Mouse (Mus musculus): Measurements from ENCODE around the gene Mt3. TPM values are rescaled to one million over a fixed set of nuclear protein-coding genes. Genes with fewer than 3 reads are reported as not detected.
A peak's percentile ranks its signal among the peaks of the same experiment; 100 is the strongest.

The Mt3 gene
- total RNA-seq, 2 experiments from 2014 or later, result 1.6 to 2.7 TPM

DNA sequence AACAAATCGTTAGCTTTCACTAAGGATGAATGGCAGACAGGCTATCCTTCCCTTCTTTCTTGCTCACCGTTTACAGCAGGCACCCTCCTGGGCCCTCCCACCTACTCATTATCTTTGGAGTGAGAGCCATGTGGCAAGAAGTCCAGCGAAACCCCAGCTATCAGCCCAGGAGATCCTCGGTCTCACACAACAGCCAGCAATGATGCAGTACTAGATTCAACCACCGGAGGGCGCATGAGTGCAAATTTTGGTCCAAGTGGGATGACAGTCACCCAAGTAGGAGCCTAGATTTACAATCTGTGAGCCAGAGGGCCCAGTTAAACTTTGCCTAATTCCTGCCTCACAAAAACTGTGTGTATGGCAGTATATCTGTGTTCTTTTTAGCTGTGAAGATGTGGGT is 14.8 kb downstream of the Mt3 start:
- DNase-seq, result peak; percentile 91
- peak; percentile 98 for TF ChIP-seq CTCF (IDR thresholded peaks at IDR 0.05)
- Histone ChIP-seq H3K4me3 (peak overlapping the region; percentile 48), H3K27ac (no peak overlapping the region)
- intact Hi-C loops (cut with DNase I), result loop anchor here (1.0 to 2.0 kb wide), 2 partner anchors 20 to 32 kb away; no protein-coding TSS in a partner anchor

DNA sequence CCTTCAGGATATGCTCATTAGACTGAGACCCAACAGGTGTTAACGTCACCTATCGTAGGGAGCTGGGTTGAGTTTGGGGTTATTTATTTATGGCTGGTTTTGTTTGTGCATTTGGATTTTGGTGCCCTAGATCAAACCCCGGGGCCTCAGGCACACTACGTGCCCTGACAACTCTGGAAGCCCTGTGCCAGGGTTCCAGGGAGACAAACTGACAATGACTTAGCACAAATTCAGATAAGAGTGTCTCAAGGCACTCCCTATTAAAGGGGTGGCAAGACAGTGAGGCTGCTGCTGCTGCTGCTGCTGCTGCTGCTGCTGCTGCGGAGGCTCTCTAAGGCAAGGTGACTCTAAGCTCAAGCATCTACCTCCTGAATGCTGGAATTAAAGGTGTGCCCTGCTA is 17.1 kb downstream of the Mt3 start:
- TF ChIP-seq CTCF (IDR thresholded peaks at IDR 0.05), result no peak
- Histone ChIP-seq H3K4me3 (no peak overlapping the region), H3K27ac (no peak overlapping the region)
- intact Hi-C loops (cut with DNase I), result no loop called here
- DNase-seq, result no peak

DNA sequence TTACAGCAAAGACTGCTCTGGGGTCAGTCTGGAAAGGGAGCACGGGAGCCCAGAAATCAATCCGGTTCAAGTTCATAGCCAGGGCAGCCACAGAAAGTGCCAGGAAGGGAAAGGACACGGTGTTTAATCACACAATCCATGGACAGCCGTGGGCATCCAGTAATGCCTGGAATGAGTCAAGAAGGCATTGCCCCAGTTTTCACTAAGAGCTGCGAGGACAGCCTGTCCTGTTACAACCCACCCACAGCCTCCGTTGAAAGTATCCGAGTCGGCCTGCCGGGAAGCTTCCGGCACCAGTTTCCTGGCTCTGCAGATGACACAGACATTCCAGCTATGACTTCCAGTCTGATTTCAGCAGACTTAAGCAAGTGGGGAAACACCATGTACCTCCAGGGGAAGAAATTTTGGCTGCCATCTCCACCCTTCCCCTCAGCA is 18.9 kb downstream of the Mt3 start:
- no peak for TF ChIP-seq CTCF (IDR thresholded peaks at IDR 0.05)
- intact Hi-C loops (cut with DNase I), result no loop called here

DNA sequence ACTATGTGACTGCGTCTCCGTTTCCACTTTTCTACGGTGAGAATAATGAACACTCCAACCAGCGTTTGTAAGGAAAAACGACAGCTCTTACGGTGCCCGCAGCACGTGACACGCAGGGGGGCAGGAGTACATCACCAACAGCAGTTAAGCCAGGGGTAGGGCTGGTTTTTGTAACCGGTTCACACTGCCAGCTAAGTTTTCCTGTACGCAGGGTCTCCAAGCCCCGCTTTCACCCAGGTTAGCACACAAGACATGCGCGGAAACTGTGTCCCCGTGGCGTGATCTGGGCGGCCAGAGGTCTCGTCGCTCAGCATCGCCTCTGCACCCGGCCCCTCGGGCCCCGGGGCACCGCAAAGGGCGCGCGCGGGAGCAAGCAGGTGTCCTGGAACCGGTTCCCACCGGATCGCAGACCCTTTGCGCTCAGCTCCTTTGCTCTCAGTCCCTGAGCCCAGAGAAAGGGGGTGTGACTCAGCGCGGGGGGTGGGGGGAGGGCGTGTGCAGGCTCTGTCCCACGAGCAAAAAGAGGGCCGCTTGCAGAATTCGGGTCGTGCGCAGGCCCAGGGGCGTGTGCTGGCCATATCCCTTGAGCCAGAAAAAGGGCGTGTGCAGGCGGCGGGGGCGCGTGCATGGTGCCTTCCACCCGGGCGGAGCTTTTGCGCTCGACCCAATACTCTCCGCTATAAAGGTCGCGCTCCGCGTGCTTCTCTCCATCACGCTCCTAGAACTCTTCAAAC is 19.8 kb downstream of the Mt3 start, which contains the start of gene Mt2:
Gene Mt2, plus strand, starts transcription at position 590 of the 734 bp plus-strand sequence.
- peak within 1 kb of the TSS; percentile 83 for H3K27ac ChIP-seq
- peak within 1 kb of the TSS; percentile 81 for H3K4me3 ChIP-seq
- DNase-seq, result peak; percentile 87
- intact Hi-C loops (cut with DNase I), result no loop called here
- no peak for TF ChIP-seq CTCF (IDR thresholded peaks at IDR 0.05)

More for the DNA sequence above, 18.9 kb downstream of the Mt3 start:
- Histone ChIP-seq H3K4me3 (peak overlapping the region; percentile 81), H3K27ac (peak overlapping the region; percentile 83)
- DNase-seq, result peak; percentile 84

DNA sequence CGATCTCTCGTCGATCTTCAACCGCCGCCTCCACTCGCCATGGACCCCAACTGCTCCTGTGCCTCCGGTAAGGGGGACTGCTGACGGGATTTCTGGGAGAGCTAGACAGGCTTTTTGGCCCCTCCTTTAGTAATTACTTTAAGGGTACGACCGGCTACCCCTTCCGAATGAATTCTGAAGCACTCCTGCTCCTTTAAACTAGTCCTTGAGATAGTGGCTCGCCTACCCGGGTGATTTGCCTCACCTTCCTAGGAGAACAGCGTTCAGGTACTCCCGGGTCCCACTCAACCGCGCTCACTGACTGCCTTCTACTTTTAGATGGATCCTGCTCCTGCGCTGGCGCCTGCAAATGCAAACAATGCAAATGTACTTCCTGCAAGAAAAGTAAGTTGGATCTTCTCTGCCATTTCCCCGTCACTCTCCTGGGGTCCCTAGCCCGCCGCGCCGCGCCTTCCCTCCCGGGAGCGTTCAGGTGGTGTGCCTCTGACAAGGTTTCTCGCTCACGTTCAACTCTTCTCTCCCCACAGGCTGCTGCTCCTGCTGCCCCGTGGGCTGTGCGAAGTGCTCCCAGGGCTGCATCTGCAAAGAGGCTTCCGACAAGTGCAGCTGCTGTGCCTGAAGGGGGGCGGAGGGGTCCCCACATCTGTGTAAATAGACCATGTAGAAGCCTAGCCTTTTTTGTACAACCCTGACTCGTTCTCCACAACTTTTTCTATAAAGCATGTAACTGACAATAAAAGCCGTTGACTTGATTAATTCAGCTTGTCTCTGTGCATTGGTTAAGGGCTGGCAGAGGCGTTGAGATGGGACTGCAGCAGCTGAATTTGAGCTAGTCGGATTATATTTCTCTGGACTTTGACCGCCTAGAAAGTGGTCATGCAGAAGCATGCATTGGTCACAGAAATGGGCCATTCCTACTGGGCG is 20.7 kb downstream of the Mt3 start:
- no peak for TF ChIP-seq CTCF (IDR thresholded peaks at IDR 0.05)
- intact Hi-C loops (cut with DNase I), result no loop called here

DNA sequence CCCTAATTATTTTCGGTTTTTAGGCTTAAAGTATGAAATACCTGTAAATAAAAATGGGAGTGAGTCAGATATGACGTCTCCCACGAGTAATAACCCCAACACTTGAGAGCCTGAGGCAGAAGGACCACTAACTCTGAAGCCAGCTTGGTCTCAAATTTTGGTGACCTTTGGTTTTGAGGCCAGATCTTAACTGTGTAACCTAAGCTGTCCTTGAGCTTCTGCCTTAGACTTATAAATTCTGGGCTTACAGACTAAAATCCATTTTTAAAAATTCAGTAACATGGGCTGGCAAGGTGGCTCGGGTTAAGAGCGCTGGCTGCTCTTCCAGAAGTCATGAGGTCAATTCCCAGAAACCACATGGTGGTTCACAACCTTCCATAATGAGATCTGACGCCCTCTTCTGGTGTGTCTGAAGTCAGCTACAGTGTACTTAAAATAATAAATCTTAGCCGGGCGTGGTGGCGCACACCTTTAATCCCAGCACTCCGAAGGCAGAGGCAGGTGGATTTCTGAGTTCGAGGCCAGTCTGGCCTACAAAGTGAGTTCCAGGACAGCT is 21.5 kb downstream of the Mt3 start:
- peak overlapping the region; percentile 35; the same call in 1 of the 2 replicates for H3K27ac ChIP-seq
- intact Hi-C loops (cut with DNase I), result no loop called here
- peak overlapping the region; percentile 15; the same call in 1 of the 2 replicates for H3K4me3 ChIP-seq
- DNase-seq, result no peak
- TF ChIP-seq CTCF (IDR thresholded peaks at IDR 0.05), result peak; percentile 11; the same call in 1 of the 2 replicates

More for the DNA sequence above, 20.7 kb downstream of the Mt3 start:
- DNase-seq, result peak; percentile 39
- Histone ChIP-seq H3K4me3 (peak overlapping the region; percentile 81), H3K27ac (peak overlapping the region; percentile 83)

DNA sequence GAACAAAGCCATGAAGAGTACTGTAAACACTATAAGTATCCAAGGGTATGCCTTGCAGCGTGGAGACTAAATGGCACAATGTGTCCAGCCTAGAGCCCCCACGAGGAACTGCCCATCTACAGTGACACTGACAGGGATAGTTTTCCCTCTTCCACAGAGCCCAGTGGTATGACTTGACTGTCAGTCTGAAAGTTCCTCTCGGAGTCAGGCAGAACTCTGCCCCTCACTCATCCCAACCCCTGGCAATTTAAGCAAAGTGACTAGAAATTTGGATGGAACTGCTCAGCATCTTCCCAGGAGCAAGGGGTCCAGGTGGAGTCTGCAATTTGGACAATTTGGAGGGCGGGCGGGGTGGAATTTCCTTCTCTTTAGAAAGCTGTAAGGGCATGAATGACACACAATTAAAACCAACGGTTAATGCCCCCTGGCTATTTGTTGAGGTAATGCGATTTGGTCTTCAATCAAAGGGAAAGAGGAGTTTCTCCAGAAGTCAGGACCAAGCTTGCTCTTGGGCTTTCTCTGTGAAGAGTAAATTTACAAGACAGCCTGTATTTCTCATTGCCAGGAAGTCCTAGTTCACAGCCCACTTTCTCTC is 22.3 kb downstream of the Mt3 start:
- Histone ChIP-seq H3K27ac (no peak overlapping the region), H3K4me3 (no peak overlapping the region)
- TF ChIP-seq CTCF (IDR thresholded peaks at IDR 0.05), result peak; percentile 27; the same call in 1 of the 2 replicates
- no peak for DNase-seq
- intact Hi-C loops (cut with DNase I), result no loop called here

DNA sequence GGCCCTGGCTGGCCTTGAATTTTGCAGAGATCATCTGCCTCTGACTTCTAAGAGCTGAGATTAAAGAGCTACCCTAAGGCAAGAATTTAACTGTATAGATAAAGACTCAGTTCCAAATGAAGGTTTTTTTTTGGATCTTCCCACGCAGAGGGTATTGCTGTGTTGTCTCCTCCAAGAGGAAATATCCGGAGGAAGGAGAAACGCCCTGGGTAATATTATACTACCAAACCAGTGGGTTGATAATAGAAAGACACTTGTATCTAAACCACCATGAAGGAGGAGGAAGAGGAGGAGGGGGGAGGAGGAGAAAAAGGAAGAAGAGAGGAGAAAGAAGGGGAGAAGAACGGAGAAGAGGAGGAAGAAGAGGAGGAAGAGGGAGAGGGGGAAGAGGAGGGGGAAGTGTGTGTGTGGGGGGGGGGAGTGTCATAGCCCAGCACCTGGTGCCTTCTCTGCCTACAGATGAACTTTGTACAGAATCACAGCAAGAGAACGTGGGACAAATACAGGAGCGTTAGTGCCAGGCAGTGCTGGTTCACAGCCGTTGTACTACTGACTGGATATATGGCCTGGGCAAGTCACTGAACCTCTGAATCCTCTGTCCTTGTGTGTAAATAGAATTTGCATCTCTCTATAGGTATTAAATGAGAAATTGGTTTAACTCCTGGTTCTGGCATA is 25.4 kb downstream of the Mt3 start:
- Histone ChIP-seq H3K27ac (peak overlapping the region; percentile 95; the same call in 1 of the 2 replicates), H3K4me3 (no peak overlapping the region)
- no peak for TF ChIP-seq CTCF (IDR thresholded peaks at IDR 0.05)
- intact Hi-C loops (cut with DNase I), result no loop called here
- no peak for DNase-seq

DNA sequence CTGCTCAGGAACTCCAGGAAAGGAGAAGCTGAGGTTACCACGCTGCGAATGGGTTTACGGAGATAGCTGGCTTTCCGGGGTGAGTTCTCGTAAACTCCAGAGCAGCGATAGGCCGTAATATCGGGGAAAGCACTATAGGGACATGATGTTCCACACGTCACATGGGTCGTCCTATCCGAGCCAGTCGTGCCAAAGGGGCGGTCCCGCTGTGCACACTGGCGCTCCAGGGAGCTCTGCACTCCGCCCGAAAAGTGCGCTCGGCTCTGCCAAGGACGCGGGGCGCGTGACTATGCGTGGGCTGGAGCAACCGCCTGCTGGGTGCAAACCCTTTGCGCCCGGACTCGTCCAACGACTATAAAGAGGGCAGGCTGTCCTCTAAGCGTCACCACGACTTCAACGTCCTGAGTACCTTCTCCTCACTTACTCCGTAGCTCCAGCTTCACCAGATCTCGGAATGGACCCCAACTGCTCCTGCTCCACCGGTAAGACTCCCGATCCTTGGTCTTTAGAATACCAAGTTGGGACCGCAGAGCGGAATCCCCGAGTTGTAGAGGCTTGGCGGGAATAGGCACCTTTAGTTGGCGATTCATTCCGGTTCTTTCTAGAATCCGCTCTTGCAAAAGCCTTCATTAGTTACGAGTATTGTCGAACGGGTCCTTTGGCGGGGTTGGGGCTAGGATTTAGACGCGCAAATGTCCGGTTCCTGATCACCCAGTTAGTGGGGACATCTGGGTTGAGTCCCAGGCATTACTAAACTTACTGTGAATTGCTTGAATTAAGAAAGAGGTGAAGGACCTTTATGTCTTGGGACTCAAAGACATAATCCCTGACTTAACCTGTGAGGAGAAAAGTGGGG is 26.7 kb downstream of the Mt3 start, which contains the start of gene Mt1:
Gene Mt1, plus strand, starts transcription at position 226 of the 856 bp plus-strand sequence.
- Histone ChIP-seq H3K27ac (peak within 1 kb of the TSS; percentile 95), H3K4me3 (peak within 1 kb of the TSS; percentile 75)
- TF ChIP-seq CTCF (IDR thresholded peaks at IDR 0.05), result no peak
- peak; percentile 97 for DNase-seq
- intact Hi-C loops (cut with DNase I), result no loop called here

DNA sequence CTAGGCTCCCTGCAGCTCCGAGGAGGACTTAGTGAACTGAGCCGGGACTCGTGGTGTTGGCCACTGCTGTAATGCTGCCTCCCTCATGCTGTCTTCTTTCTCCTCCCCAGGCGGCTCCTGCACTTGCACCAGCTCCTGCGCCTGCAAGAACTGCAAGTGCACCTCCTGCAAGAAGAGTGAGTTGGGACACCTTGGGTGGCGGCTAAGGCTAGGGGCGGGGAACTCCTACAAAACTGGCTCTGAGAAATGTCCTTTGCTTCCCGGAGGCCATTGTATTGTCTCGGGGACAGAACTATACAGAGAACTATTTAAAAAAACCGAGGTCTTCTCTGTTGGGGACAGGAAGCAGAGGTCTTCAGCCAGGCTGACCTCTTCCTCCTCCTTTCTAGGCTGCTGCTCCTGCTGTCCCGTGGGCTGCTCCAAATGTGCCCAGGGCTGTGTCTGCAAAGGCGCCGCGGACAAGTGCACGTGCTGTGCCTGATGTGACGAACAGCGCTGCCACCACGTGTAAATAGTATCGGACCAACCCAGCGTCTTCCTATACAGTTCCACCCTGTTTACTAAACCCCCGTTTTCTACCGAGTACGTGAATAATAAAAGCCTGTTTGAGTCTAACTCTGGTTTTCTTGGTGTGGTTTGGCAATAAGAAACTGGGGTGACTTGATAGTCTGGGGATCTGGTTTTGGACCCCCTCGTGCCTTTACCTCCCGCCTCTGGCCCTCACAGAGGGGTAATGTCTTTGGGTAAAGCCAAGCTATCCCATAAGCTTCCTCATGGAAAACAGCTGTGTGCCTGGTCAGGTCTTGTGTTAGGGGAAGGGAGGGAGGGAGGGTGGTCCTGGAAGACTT is 27.5 kb downstream of the Mt3 start:
- no peak for TF ChIP-seq CTCF (IDR thresholded peaks at IDR 0.05)
- DNase-seq, result peak; percentile 41
- Histone ChIP-seq H3K27ac (peak overlapping the region; percentile 95), H3K4me3 (peak overlapping the region; percentile 75)
- intact Hi-C loops (cut with DNase I), result no loop called here
